Mouse (Mus musculus) neural tube, embryonic 14.5 days (tissue): ENCODE data around the gene Gm17581. TPM values are rescaled to one million over a fixed set of nuclear protein-coding genes. Genes with fewer than 3 reads are reported as not detected.

Source experiments
- ATAC-seq: fragments of 200-750 bp; cut with Nextera tagmentation; 2 replicates; pipeline ENCODE4 v1.8.0; 2017; ENCODE audit warnings: low read depth, mild to moderate bottlenecking, moderate TSS enrichment, moderate library complexity
- H3K27ac ChIP-seq: fragments of 300-500 bp; sonication (generic); 2 replicates; pipeline ENCODE4 v1.5.1; 2014; ENCODE audit warnings: low read depth, mild to moderate bottlenecking, control low read depth, low read length, moderate library complexity, mixed read lengths
- H3K27me3 ChIP-seq: fragments of 300-500 bp; sonication (generic); 2 replicates; pipeline ENCODE4 v1.6.1; 2014; ENCODE audit warnings: low read length; ENCODE audit not compliant: control insufficient read depth, insufficient read depth
- H3K36me3 ChIP-seq: fragments of 300-500 bp; sonication (generic); 2 replicates; pipeline ENCODE4 v1.6.1; 2014; ENCODE audit warnings: low read length, mixed read lengths; ENCODE audit not compliant: control insufficient read depth, insufficient read depth
- H3K4me1 ChIP-seq: fragments of 300-500 bp; sonication (generic); 2 replicates; pipeline ENCODE4 v1.6.1; 2014; ENCODE audit warnings: low read length; ENCODE audit not compliant: control insufficient read depth, insufficient read depth
- H3K4me2 ChIP-seq: fragments of 300-500 bp; sonication (generic); 2 replicates; pipeline ENCODE4 v1.6.1; 2014; ENCODE audit warnings: mild to moderate bottlenecking, low read depth, low read length, control low read depth
- H3K4me3 ChIP-seq: fragments of 300-500 bp; sonication (generic); 2 replicates; pipeline ENCODE4 v1.5.1; 2014; ENCODE audit warnings: low read depth, low read length, control low read depth, mixed read lengths
- H3K9ac ChIP-seq: fragments of 300-500 bp; sonication (generic); replicated peaks from 2 replicates; pipeline ENCODE4 v1.6.1; 2014; ENCODE audit warnings: low read depth, mild to moderate bottlenecking, control low read depth, low read length, mixed read lengths
- H3K9me3 ChIP-seq: fragments of 300-500 bp; sonication (generic); 2 replicates; pipeline ENCODE4 v1.6.1; 2016; ENCODE audit warnings: low read length; ENCODE audit not compliant: control insufficient read depth
- WGBS: fragments of 180-500 bp; shearing (Covaris S2); extraction: QIAGEN DNeasy Blood & Tissue Kit; methylation state at CpG from one replicate; pipeline ENCODE4 v1.1.7; 2014; 5-methylcytosine and 5-hydroxymethylcytosine counted together
- polyA plus RNA-seq: library from polyadenylated mRNA; unstranded; fragments of >200 nt; fragmentation: Nextera tagmentation; extraction: Ambion mirVana; gene quantifications from 2 replicates; pipeline ENCODE4 v1.2.1, GENCODE M21; 2014

Gm17581 gene
- polyA plus RNA-seq, 1 experiment from 2014 or later = not detected

- Histone ChIP-seq H3K4me1 (peaks cover 32% of the 10 kb centered on the region), H3K4me2 (peak within 1 kb of the TSS; percentile 58), H3K27ac (peak within 1 kb of the TSS; percentile 82), H3K36me3 (no peaks in the 10 kb centered on the region), H3K9ac (peak within 1 kb of the TSS; percentile 96), H3K9me3 (no peaks in the 10 kb centered on the region), H3K4me3 (peak within 1 kb of the TSS; percentile 71), H3K27me3 (no peaks in the 10 kb centered on the region; the same call in 1 of the 2 replicates)
- WGBS = 1% methylated on average over 52 of the region's 100 CpGs
- peak; percentile 23; the same call in 1 of the 2 replicates for ATAC-seq
Observed at GRCm38 (mm10) chr2:155774927-155775684, 39.4 kb upstream of the Gm17581 start, which contains the start of gene Mmp24. Mmp24 (plus strand) TSS chr2:155775342.

DNA sequence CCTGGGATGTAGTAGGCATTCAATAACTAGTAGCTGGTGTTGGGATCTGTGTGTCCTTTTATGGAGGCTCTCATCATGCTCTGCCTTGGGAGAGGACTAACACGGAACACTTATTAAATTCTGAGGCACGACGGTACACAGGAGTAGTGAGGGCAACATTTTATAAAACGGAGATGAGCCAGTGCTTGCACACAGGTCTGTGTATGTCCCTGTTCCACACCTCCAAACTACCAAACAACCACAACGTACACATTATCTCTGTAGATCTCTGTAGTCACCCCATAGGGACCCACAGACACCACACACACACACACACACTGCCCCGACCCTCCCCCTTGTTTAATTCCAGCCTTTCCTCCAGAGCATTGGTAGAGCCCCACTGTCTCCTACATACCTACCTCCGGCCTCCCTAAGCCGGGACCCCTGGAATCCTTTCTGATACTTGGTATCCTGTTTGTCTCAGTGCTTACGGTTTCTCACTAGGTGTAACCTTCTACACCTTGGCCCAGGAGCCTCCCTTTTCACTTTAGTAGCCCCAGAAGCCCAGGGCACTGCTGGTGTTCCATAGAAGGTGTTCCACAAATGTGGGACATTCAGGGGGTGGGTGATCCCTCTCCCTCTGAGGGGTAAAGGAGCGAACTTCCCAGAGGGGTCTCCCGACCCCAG, 38.7 kb upstream of the Gm17581 start:
- no peak for ATAC-seq
- Histone ChIP-seq H3K4me2 (peak overlapping the region; percentile 47), H3K4me3 (peak overlapping the region; percentile 71), H3K9ac (peak overlapping the region; percentile 96), H3K4me1 (peaks cover 25% of the 10 kb centered on the region), H3K36me3 (no peaks in the 10 kb centered on the region), H3K27ac (peak overlapping the region; percentile 10; the same call in 1 of the 2 replicates), H3K27me3 (no peaks in the 10 kb centered on the region; the same call in 1 of the 2 replicates), H3K9me3 (no peaks in the 10 kb centered on the region)
- WGBS = 60% methylated on average over 11 of the region's 11 CpGs

GRCm38 (mm10) chr2:155773664-155774063, 38.0 kb upstream of the Gm17581 start:
- peaks cover 22% of the 10 kb centered on the region for H3K4me1 ChIP-seq
- no peaks in the 10 kb centered on the region; the same call in 1 of the 2 replicates for H3K27me3 ChIP-seq
- ATAC-seq = no peak
- no peak overlapping the region for H3K4me3 ChIP-seq
- H3K9ac ChIP-seq = no peak overlapping the region
- WGBS = 72% methylated on average over 4 of the region's 4 CpGs
- H3K9me3 ChIP-seq = no peaks in the 10 kb centered on the region
- no peak overlapping the region for H3K4me2 ChIP-seq
- H3K27ac ChIP-seq = no peak overlapping the region
- no peaks in the 10 kb centered on the region for H3K36me3 ChIP-seq

GRCm38 (mm10) chr2:155764679-155765418, 29.2 kb upstream of the Gm17581 start:
- Histone ChIP-seq H3K9ac (no peak overlapping the region), H3K9me3 (no peaks in the 10 kb centered on the region), H3K4me3 (no peak overlapping the region), H3K4me1 (no peaks in the 10 kb centered on the region), H3K4me2 (no peak overlapping the region), H3K27ac (no peak overlapping the region), H3K27me3 (no peaks in the 10 kb centered on the region), H3K36me3 (no peaks in the 10 kb centered on the region)
- 57% methylated on average over 13 of the region's 13 CpGs for WGBS
- peak; percentile 61; the same call in 1 of the 2 replicates for ATAC-seq

GRCm38 (mm10) chr2:155756855-155757566, 21.3 kb upstream of the Gm17581 start:
- H3K4me3 ChIP-seq = no peak overlapping the region
- H3K4me2 ChIP-seq = no peak overlapping the region
- H3K4me1 ChIP-seq = no peaks in the 10 kb centered on the region
- H3K27ac ChIP-seq = no peak overlapping the region
- H3K27me3 ChIP-seq = no peaks in the 10 kb centered on the region
- H3K9me3 ChIP-seq = no peaks in the 10 kb centered on the region
- ATAC-seq = no peak
- WGBS = 70% methylated on average over 14 of the region's 14 CpGs
- H3K9ac ChIP-seq = no peak overlapping the region
- H3K36me3 ChIP-seq = no peaks in the 10 kb centered on the region

- Histone ChIP-seq H3K4me3 (no peak overlapping the region), H3K9ac (no peak overlapping the region), H3K9me3 (no peaks in the 10 kb centered on the region), H3K36me3 (no peaks in the 10 kb centered on the region), H3K4me1 (peaks cover 3% of the 10 kb centered on the region; the same call in 1 of the 2 replicates), H3K27me3 (no peaks in the 10 kb centered on the region), H3K4me2 (no peak overlapping the region), H3K27ac (no peak overlapping the region)
- 4% methylated on average over 1 of the region's 1 CpGs for WGBS
- ATAC-seq = no peak
Observed at GRCm38 (mm10) chr2:155755746-155756145, 20.1 kb upstream of the Gm17581 start.

DNA sequence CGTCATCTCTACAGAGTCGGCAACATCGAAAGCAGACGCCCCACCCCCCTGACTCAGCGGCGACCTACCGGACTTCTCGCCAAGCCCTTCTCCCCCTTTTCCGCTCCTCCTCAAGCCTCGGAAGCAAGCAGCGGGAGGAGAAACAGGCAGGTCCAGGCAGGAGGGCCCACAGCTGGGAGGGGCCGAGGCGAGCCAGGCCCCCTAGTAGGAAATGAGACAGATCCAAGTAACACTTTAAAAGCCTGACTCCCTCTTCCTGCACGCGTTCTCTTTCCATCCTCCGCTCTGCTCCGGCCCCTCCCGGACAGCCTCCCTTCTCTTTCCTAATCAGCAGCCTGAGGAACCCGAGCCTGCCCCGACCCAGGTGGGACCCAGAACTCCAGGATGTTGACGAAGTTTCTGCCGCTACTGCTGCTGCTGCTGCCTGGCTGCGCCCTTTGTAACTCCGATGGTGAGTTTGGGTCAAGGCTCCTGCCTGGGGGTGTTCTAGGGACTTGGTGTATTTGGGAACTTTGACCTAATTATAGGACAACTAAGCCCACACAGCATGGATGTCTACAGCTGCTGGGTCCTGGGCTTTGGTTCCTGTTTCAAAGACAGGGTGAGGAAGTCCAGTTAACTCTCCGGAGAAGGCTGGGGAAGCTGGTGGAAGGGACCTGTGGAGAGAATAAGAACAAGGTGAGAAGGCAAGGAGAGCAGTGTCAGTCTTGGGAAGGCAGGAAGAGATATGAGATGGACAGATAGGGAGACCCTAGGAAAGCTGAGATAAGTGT, 15.5 kb upstream of the Gm17581 start, which contains the start of gene Procr:
TSS of gene Procr (plus strand) at position 104 of the 773 bp plus-strand sequence.
- peak within 1 kb of the TSS; percentile 39 for H3K4me2 ChIP-seq

DNA sequence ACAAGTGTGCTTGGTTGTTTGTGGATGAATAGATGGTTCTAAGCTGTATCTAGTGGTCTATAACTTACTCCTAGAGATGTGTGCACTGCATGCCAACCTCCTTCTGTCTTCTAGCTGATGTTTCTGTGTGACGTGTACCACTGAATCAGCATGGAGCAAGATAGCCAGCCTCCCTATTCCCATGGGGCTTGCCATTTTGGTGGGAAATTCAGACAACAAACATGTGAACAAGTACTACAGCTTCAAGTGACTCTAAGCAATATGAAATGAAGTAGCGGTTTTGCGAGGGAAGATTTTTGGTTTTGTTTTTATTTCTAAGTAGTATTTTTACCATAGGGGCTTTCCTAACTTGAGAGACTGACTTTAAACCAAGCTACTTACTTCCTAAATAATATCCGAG, 13.7 kb upstream of the Gm17581 start:
- ATAC-seq = no peak
- 88% methylated on average over 4 of the region's 4 CpGs for WGBS
- H3K4me3 ChIP-seq = no peak overlapping the region
- peaks cover 3% of the 10 kb centered on the region; the same call in 1 of the 2 replicates for H3K4me1 ChIP-seq
- no peaks in the 10 kb centered on the region for H3K9me3 ChIP-seq
- no peak overlapping the region for H3K4me2 ChIP-seq
- H3K27me3 ChIP-seq = no peaks in the 10 kb centered on the region
- H3K9ac ChIP-seq = no peak overlapping the region
- H3K27ac ChIP-seq = no peak overlapping the region
- H3K36me3 ChIP-seq = no peaks in the 10 kb centered on the region

More for the DNA sequence above, 15.5 kb upstream of the Gm17581 start, which contains the start of gene Procr:
- no peak for ATAC-seq
- Histone ChIP-seq H3K9me3 (no peaks in the 10 kb centered on the region), H3K27ac (no peak within 1 kb of the TSS), H3K36me3 (no peaks in the 10 kb centered on the region), H3K27me3 (no peaks in the 10 kb centered on the region), H3K4me3 (peak within 1 kb of the TSS; percentile 18), H3K9ac (no peak within 1 kb of the TSS; the same call in 1 of the 2 replicates), H3K4me1 (peaks cover 3% of the 10 kb centered on the region; the same call in 1 of the 2 replicates)
- WGBS = 4% methylated on average over 25 of the region's 25 CpGs
